Mouse (Mus musculus) skeletal muscle tissue, postnatal 0 days (tissue): ENCODE data around the gene Olfr666. TPM values are rescaled to one million over a fixed set of nuclear protein-coding genes. Genes with fewer than 3 reads are reported as not detected.

ENCODE experiments used
- polyA plus RNA-seq: library from polyadenylated mRNA; unstranded; fragments of >200 nt; fragmentation: Nextera tagmentation; extraction: Ambion mirVana; gene quantifications from 2 replicates; pipeline ENCODE4 v1.2.1, GENCODE M21; 2015

The Olfr666 gene
- polyA plus RNA-seq, result not detected in 2 replicates

DNA sequence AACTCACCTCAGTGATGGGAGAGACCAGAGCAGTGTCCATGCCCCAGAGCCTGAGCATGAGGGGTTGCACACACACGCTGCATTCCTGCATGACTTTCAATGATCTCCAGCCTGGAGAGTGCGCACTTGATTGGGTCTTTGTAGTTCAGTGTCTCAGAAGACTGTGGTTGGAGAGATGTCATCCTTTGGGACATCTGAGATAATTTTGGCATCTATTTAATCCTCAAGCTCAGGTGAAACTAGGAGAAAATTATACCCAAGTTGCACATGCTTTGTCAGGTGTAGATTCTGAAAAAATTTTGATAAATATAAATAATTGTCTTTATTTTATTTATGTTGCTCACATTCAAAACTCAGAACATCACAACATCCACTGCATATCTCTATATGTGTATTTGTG is at the start of gene Olfr666:
TSS of gene Olfr666 (minus strand) at position 101 of the 400 bp plus-strand sequence.

DNA sequence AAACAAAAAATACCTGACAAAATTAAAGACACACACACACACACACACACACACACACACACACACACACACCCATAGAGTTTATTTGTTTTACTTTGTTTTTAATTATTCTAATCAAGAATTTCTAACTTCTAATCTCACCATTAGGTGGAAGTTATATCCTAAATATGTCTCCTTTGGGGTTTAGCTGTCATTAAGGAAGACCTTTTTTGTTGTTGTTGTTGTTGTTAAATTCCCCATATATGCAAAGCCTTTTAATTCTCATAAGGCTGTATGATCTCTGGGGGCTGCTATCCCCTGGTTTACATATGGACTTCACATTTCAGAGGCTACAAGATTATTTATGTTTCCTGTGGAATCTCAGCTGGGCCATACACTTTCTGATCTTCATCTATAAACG is 38.2 kb upstream of the Olfr666 start, which contains the start of gene Olfr669:
TSS of gene Olfr669 (plus strand) at position 301 of the 400 bp plus-strand sequence.

DNA sequence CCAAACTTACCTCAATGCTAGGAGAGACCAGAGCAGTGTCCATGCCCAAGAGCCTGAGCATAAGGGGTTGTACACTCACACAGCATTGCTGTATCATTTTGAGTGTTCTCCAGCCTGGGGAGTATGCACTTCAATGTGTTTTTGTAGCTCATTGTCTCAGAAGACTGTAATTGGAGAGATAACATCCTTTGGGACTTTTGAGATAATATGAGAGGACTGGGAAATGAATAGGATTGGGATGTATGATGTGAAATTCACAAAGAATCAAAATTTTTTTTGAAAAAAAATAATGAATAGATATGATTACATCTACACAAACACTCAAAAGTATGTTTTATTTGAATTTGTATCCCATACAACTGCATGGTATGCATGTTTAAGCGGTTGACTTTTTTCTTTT is 32.2 kb upstream of the Olfr666 start, which contains the start of gene Olfr668:
TSS of gene Olfr668 (minus strand) at position 101 of the 400 bp plus-strand sequence.

DNA sequence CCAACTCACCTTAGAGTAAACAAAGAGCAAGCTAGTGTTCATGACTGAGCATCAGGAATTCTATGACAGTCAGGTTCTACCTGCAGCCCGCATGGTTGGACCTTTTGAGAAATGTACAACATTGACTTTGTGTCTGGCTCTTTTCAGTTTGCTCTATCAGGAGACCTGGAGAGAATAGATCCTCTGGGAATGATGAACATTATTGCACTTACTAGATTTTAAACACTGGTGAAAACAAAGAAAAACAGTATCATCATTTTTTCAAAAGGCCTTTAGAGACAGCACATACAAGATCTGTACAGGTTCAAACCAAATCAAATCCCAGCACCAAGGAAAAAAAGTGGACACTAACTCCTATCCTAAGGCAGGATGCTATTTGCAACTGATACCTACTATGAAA is 25.6 kb upstream of the Olfr666 start, which contains the start of gene Olfr667:
TSS of gene Olfr667 (minus strand) at position 101 of the 400 bp plus-strand sequence.

DNA sequence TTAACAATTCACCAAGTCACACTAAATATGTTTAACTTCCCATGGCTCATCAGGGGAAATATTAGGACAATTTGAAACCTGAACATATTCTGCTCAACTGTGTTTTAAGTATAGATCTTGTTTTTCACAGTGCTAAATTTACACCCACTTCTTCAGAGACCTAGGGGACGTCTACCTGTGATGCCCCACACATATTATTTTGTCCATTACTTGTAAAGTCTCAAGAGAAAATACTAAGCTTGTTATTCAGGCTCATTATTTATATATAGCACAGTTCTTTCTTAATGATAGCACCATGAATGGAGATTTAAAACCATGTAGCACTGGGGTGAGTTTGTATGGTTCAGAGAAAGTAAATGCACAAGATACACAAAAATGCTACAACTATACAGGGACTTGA is 18.0 kb downstream of the Olfr666 start, which contains the start of gene Olfr665:
TSS of gene Olfr665 (plus strand) at position 301 of the 400 bp plus-strand sequence.

DNA sequence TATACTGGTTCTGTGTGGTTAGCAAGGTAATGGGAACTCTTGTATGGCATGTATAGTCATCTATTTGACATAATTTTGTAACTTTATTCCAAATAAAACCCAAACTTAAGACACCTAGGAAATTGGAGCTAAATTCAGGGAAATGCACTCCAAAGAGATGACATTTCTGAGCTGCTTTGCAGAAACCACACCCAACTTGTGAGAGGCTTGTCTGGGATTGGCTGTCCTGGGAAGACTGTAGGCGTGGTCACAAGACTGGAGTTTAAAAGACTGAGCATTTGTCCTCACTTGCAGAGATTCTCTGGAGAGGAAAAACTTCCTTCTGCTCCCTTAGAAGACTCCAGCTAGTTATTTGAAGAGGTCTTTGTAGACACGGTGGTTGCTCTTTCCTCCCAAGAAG is 39.0 kb downstream of the Olfr666 start, which contains the start of gene Usp17la:
TSS of gene Usp17la (plus strand) at position 301 of the 400 bp plus-strand sequence.

DNA sequence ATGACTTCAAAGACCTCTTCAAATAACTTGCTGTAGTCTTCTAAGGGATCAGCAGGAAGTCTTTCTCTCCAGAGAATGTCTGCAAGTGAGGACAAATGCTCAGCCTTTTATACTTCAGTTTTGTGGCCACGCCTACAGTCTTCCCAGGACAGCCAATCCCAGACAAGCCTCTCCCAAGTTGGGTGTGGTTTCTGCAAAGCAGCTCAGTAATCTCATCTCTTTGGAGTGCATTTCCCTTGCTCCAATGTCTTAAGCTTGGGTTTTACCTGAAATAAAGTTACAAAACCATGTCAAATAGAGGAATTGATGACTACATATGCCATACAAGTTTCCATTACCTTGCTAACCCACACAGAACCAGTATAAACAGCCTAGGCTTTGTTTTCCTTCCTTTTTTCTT is 53.2 kb downstream of the Olfr666 start, which contains the start of gene Usp17lb:
TSS of gene Usp17lb (minus strand) at position 101 of the 400 bp plus-strand sequence.

Other genes with a start within 250 kb of the Olfr666 start
- not detected in 2 replicates for gene Olfr658, start 248.6 kb downstream of the Olfr666 start, polyA plus RNA-seq
- gene Olfr659, start 229.2 kb downstream of the Olfr666 start, polyA plus RNA-seq, result not detected in 2 replicates
- not detected in 2 replicates for gene Olfr661, start 209.5 kb downstream of the Olfr666 start, polyA plus RNA-seq
- gene Usp17le, start 118.5 kb downstream of the Olfr666 start, polyA plus RNA-seq, result not detected in 2 replicates
- gene Usp17lb, start 53.3 kb downstream of the Olfr666 start, polyA plus RNA-seq, result not detected in 2 replicates
- not detected in 2 replicates for gene Usp17la, start 38.9 kb downstream of the Olfr666 start, polyA plus RNA-seq
- gene Olfr665, start 17.9 kb downstream of the Olfr666 start, polyA plus RNA-seq, result not detected in 2 replicates
- not detected in 2 replicates for gene Olfr667, start 25.5 kb upstream of the Olfr666 start, polyA plus RNA-seq
- gene Olfr668, start 32.1 kb upstream of the Olfr666 start, polyA plus RNA-seq, result not detected in 2 replicates
- gene Olfr669, start 38.3 kb upstream of the Olfr666 start, polyA plus RNA-seq, result not detected in 2 replicates
- not detected in 2 replicates for gene Olfr670, start 66.7 kb upstream of the Olfr666 start, polyA plus RNA-seq
- not detected in 2 replicates for gene Olfr671, start 83.2 kb upstream of the Olfr666 start, polyA plus RNA-seq
- not detected in 2 replicates for gene Olfr672, start 106.1 kb upstream of the Olfr666 start, polyA plus RNA-seq
- not detected in 2 replicates for gene Olfr675, start 132.5 kb upstream of the Olfr666 start, polyA plus RNA-seq
- not detected in 2 replicates for gene Olfr676, start 136.7 kb upstream of the Olfr666 start, polyA plus RNA-seq
- not detected in 2 replicates for gene Olfr677, start 155.4 kb upstream of the Olfr666 start, polyA plus RNA-seq
- not detected in 2 replicates for gene Olfr678, start 168.5 kb upstream of the Olfr666 start, polyA plus RNA-seq
- gene Olfr679, start 185.3 kb upstream of the Olfr666 start, polyA plus RNA-seq, result not detected in 2 replicates
- not detected in 2 replicates for gene Olfr680-ps1, start 196.9 kb upstream of the Olfr666 start, polyA plus RNA-seq
- gene Olfr681, start 220.9 kb upstream of the Olfr666 start, polyA plus RNA-seq, result not detected in 2 replicates